Mouse (Mus musculus): ENCODE data around the gene Pck1.
"Not testable (repeated sequence)": the region's sequence is repeated elsewhere in the genome, so short reads cannot be mapped to it uniquely, and the experiment has no call there.

- not testable (repeated sequence) for TF ChIP-seq POLR2A (IDR thresholded peaks at IDR 0.05; ENCODE audit: extremely low read depth, insufficient read depth, low read length); CTCF (IDR thresholded peaks at IDR 0.05; ENCODE audit: low read depth, low read length)
These were observed 32.7 kb upstream of the Pck1 start for GRCm38 (mm10) chr2:173120117-173120516.

All from liver, adult 2 months (tissue).